Mouse (Mus musculus) myocyte (in vitro differentiated cells): ENCODE measurements around the gene Arl9. TPM values are rescaled to one million over a fixed set of nuclear protein-coding genes. Genes with fewer than 3 reads are reported as not detected.
"Not testable (repeated sequence)": the region's sequence is repeated elsewhere in the genome, so short reads cannot be mapped to it uniquely, and the experiment has no call there.

ENCODE experiments used
- H3K27me3 ChIP-seq: one replicate; pipeline ENCODE4 v1.6.1; 2011; ENCODE audit not compliant: control insufficient read depth, insufficient read depth, insufficient read length
- H3K36me3 ChIP-seq: one replicate; pipeline ENCODE4 v1.6.1; 2011; ENCODE audit not compliant: control insufficient read depth, insufficient read depth
- H3K4me2 ChIP-seq: one replicate; pipeline ENCODE4 v1.6.1; 2011; ENCODE audit warnings: low read depth, control low read depth
- H3K4me3 ChIP-seq: one replicate; pipeline ENCODE4 v1.5.1; 2011; ENCODE audit warnings: mild to moderate bottlenecking, control low read depth, moderate library complexity
- H3K79me2 ChIP-seq: one replicate; pipeline ENCODE4 v1.6.1; 2011; ENCODE audit not compliant: control insufficient read depth, insufficient read depth
- H3ac ChIP-seq: one replicate; pipeline ENCODE4 v1.6.1; 2011; ENCODE audit not compliant: control insufficient read depth, insufficient read length
- CEBPB ChIP-seq: IDR thresholded peaks from 2 replicates; pipeline ENCODE4 v1.6.1; 2011; ENCODE audit warnings: mild to moderate bottlenecking, moderate library complexity; ENCODE audit not compliant: poor library complexity, insufficient read depth, severe bottlenecking
- E2F4 ChIP-seq: IDR thresholded peaks from one replicate; pipeline ENCODE4 v1.6.1; 2011; ENCODE audit warnings: mild to moderate bottlenecking, control low read depth, moderate library complexity; ENCODE audit not compliant: insufficient read depth
- MAX ChIP-seq: IDR thresholded peaks from one replicate; pipeline ENCODE4 v1.6.1; 2011; ENCODE audit warnings: low read depth, mild to moderate bottlenecking, control low read depth
- MYOD1 ChIP-seq, 3 experiments: IDR thresholded peaks; one replicate each; pipeline ENCODE4 v1.6.1; 2011; ENCODE audit warnings: control low read depth in 2 of 3, low read depth in 2 of 3, mild to moderate bottlenecking in 2 of 3, moderate library complexity in 1 of 3; ENCODE audit not compliant: insufficient read length in 2 of 3, control insufficient read depth in 1 of 3
- MYOG ChIP-seq, 3 experiments: IDR thresholded peaks; one replicate each; pipeline ENCODE4 v1.6.1; 2011; ENCODE audit warnings: control low read depth in 2 of 3, low read depth in 2 of 3, mild to moderate bottlenecking in 2 of 3; ENCODE audit not compliant: insufficient read length in 2 of 3, control insufficient read depth in 1 of 3, insufficient read depth in 1 of 3
- POLR2A ChIP-seq: IDR thresholded peaks from one replicate; pipeline ENCODE4 v1.6.1; 2011; ENCODE audit warnings: low read depth, mild to moderate bottlenecking, control low read depth, moderate library complexity; ENCODE audit not compliant: insufficient read length
- POLR2AphosphoS2 ChIP-seq: IDR thresholded peaks from one replicate; pipeline ENCODE4 v1.6.1; 2011; ENCODE audit warnings: low read depth, control low read depth; ENCODE audit not compliant: insufficient read length
- REST ChIP-seq: IDR thresholded peaks from one replicate; pipeline ENCODE4 v1.6.1; 2011; ENCODE audit warnings: mild to moderate bottlenecking, control low read depth, moderate library complexity; ENCODE audit not compliant: insufficient read depth, insufficient read length
- SRF ChIP-seq: IDR thresholded peaks from one replicate; pipeline ENCODE4 v1.6.1; 2011; ENCODE audit warnings: low read depth; ENCODE audit not compliant: control insufficient read depth, insufficient read length
- TCF12 ChIP-seq: IDR thresholded peaks from one replicate; pipeline ENCODE4 v1.6.1; 2011; ENCODE audit warnings: mild to moderate bottlenecking, control low read depth; ENCODE audit not compliant: poor library complexity, insufficient read depth, severe bottlenecking
- TCF3 ChIP-seq: IDR thresholded peaks from one replicate; pipeline ENCODE4 v1.6.1; 2011; ENCODE audit warnings: low read depth, control low read depth; ENCODE audit not compliant: insufficient read length
- USF1 ChIP-seq: IDR thresholded peaks from one replicate; pipeline ENCODE4 v1.6.1; 2011; ENCODE audit warnings: low read depth, mild to moderate bottlenecking, control low read depth, moderate library complexity
- polyA plus RNA-seq: library from polyadenylated mRNA; unstranded; fragments of >200 nt; fragmentation: generic; extraction: Trizol; gene quantifications from one replicate; pipeline ENCODE4 v1.2.1, GENCODE M21; 2012; ENCODE audit warnings: missing spikeins

Gene Arl9
- polyA plus RNA-seq, 1 experiment: not detected

DNA sequence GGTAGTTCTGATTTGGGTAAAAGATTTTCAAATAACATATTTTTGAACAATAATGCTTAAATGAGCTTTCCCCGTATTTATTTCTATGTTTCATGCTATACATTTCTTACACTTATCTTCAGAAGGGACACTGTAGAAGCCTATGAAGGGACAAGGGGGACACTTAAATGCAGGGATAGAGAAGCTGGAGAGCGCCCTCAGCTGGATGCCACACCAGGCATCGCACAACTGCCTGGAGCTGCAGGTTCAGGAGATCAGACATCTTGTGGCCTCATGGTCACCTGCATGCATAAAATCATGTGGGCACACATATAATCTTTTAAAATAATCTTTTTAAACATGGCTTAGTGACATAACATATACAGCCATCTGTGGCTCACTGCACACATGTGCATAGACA is 39.2 kb upstream of the Arl9 start:
- TF ChIP-seq SRF: no peak
- TF ChIP-seq E2F4: no peak
- TF ChIP-seq TCF3: no peak
- no peak for TF ChIP-seq POLR2AphosphoS2
- no peak for TF ChIP-seq TCF12
- TF ChIP-seq POLR2A: no peak
- no peak for TF ChIP-seq REST
- TF ChIP-seq USF1: no peak
- no peak for TF ChIP-seq MAX

DNA sequence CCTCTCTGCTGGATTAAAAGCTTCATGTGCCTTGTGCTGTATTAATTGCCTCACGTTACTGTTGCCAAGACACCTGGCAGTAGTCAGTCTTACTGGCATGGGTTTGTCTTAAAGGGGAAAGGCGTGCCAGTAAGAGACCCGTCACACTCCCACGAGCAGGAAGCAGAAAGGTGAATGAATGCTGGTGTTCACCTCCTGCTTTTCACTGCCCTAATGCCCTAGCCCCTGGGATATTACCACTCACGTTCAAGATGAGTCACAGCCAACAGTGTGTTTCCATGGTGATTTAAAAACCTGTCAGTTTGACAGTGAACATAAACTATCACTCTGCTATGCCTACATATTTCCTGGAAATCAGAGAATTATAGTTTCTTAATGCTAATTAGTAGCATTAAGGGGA is 34.6 kb upstream of the Arl9 start:
- Histone ChIP-seq H3K4me3 (no peak overlapping the region), H3K27me3 (no peaks in the 10 kb centered on the region), H3K36me3 (peaks cover 23% of the 10 kb centered on the region), H3K79me2 (peaks cover 3% of the 10 kb centered on the region), H3K4me2 (no peak overlapping the region), H3ac (no peak overlapping the region)
- no peak for TF ChIP-seq USF1
- no peak for TF ChIP-seq TCF12
- TF ChIP-seq MYOG (IDR thresholded peaks at IDR 0.05; ENCODE audit: control insufficient read depth in 1 of 3, insufficient read depth in 1 of 3, insufficient read length in 2 of 3, low read depth in 2 of 3): no peak
- no peak for TF ChIP-seq MYOD1 (IDR thresholded peaks at IDR 0.05; ENCODE audit: control insufficient read depth in 1 of 3, insufficient read length in 2 of 3, low read depth in 2 of 3)
- no peak for TF ChIP-seq POLR2AphosphoS2
- TF ChIP-seq MAX: no peak

More for the DNA sequence above, 39.2 kb upstream of the Arl9 start:
- no peaks in the 10 kb centered on the region for H3K79me2 ChIP-seq
- H3K27me3 ChIP-seq: no peaks in the 10 kb centered on the region
- H3ac ChIP-seq: no peak overlapping the region
- no peak overlapping the region for H3K4me3 ChIP-seq
- peaks cover 31% of the 10 kb centered on the region for H3K36me3 ChIP-seq
- no peak overlapping the region for H3K4me2 ChIP-seq

DNA sequence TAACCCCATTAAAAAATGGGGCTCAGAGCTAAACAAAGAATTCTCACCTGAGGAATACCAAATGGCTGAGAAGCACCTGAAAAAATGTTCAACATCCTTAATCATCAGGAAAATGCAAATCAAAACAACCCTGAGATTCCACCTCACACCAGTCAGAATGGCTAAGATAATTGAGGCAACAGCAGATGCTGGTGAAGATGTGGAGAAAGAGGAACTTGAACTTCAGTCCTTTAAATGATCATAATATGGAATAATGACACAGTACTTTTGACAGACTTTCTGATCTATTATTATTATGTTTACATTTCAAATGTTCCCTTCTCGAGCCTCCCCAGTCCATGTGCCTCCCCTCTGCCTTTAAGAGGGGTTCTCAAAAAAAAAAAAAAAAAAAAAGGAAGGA is 32.7 kb upstream of the Arl9 start:
- not testable (repeated sequence) for H3K4me3 ChIP-seq, H3ac ChIP-seq, H3K27me3 ChIP-seq, H3K4me2 ChIP-seq
- H3K79me2 ChIP-seq: peaks cover 21% of the 10 kb centered on the region
- H3K36me3 ChIP-seq: peaks cover 12% of the 10 kb centered on the region

DNA sequence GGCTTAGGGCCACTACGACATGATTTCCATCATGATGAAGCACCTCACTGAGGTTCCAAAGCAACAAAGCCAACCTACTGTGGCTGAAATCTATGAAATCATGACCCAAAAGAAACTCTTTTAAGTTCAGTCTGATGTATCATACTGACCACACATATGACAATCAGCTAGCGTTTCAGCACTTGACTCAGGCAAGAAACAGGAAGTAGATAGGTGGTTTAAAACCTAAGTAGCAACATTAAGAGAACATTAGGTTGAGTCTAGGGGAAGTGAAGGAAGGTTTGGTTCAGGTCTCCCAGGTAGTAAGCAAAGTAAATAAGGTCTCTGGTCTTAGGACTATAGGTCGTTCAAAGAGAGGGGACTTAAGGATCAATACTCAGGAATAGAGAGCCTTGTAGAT is 30.4 kb upstream of the Arl9 start:
- no peaks in the 10 kb centered on the region for H3K27me3 ChIP-seq
- TF ChIP-seq MAX (no peak), E2F4 (no peak), REST (no peak), MYOG (IDR thresholded peaks at IDR 0.05; ENCODE audit: control insufficient read depth in 1 of 3, insufficient read depth in 1 of 3, insufficient read length in 2 of 3, low read depth in 2 of 3) (no peak), USF1 (no peak), SRF (no peak), POLR2A (no peak), CEBPB (no peak), TCF12 (no peak), MYOD1 (IDR thresholded peaks at IDR 0.05; ENCODE audit: control insufficient read depth in 1 of 3, insufficient read length in 2 of 3, low read depth in 2 of 3) (no peak), POLR2AphosphoS2 (no peak)
- H3K4me2 ChIP-seq: peak overlapping the region; percentile 85
- peaks cover 27% of the 10 kb centered on the region for H3K79me2 ChIP-seq
- H3ac ChIP-seq: no peak overlapping the region
- H3K36me3 ChIP-seq: peaks cover 18% of the 10 kb centered on the region
- H3K4me3 ChIP-seq: peak overlapping the region; percentile 99

DNA sequence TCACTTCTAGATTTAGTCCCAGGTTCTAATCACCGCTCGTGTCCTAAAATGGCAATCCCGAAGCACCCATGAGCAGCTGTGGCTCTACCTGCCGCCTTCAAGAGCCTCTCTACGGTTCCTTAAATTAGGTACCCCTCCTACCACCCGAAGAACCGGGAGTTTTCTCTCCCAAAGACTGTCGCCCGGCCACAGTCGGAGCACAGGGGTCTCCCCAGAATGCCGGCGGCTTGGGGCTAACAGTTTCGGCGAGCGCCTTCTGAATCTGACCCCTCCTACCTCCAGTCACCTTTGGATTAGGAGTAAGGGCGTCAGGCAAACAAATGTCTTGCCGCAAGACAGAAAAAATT is 29.7 kb upstream of the Arl9 start:
- H3K4me2 ChIP-seq: peak overlapping the region; percentile 85

More for the DNA sequence above, 29.7 kb upstream of the Arl9 start:
- Histone ChIP-seq H3ac (peak overlapping the region; percentile 84), H3K36me3 (peaks cover 18% of the 10 kb centered on the region), H3K79me2 (peaks cover 27% of the 10 kb centered on the region), H3K4me3 (peak overlapping the region; percentile 99), H3K27me3 (no peaks in the 10 kb centered on the region)
- TF ChIP-seq TCF3 (no peak), TCF12 (no peak)
